ENCODE assay signal across 1 mouse cellular context in the genomic region with DNA sequence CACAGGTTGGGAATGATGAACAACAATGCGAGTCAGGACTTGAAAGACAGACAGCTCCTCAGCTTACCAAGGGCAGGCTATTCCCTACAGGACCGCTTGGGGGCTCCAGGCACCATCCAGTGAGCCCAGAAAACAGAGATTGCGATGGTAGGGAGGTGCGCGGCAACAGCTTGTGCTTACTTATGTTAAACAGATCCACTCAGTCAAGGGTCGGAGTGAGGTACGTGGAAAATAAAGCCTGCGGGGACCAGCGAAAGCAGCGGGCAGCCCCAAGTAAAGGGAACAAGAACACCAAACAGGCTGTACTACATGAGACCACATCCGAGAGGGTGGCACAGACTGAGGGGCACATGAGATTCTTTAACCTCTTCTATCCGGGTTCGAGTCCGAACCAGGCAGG.
TF ChIP-seq lines count a peak whose summit lies in the region.

No protein-coding gene starts in this region.

TF ChIP-seq in MEL, 35 proteins besides CTCF, POLR2A, EP300 and RAD21:
- TF ChIP-seq ELF1 (IDR thresholded peaks at IDR 0.05; ENCODE audit: low read depth, low read length) (peak; percentile 23; the same call in 1 of the 2 replicates), E2F4 (IDR thresholded peaks at IDR 0.05; ENCODE audit: borderline replicate concordance, low read depth, low read length) (no peak), CHD1 (IDR thresholded peaks at IDR 0.05; ENCODE audit: low read depth, low read length) (no peak), ZC3H11A (IDR thresholded peaks at IDR 0.05; ENCODE audit: low read depth, low read length) (peak; percentile 70), SMC3 (IDR thresholded peaks at IDR 0.05; ENCODE audit: low read depth, low read length) (peak; percentile 79), SIN3A (IDR thresholded peaks at IDR 0.05; ENCODE audit: low read length) (peak; percentile 60)
TF ChIP-seq in MEL: peak in this region for 4.
